Mouse (Mus musculus): ENCODE measurements around the gene Olig2.

Gene Olig2

GRCm38 (mm10) chr16:91269468-91270211, 44.4 kb downstream of the Olig2 start, which contains the start of gene Olig1:
TSS of gene Olig1 (plus strand) at chr16:91269772.
- DNase-seq (ENCODE audit: extremely low read depth, insufficient read length, low spot score): no peak

DNA sequence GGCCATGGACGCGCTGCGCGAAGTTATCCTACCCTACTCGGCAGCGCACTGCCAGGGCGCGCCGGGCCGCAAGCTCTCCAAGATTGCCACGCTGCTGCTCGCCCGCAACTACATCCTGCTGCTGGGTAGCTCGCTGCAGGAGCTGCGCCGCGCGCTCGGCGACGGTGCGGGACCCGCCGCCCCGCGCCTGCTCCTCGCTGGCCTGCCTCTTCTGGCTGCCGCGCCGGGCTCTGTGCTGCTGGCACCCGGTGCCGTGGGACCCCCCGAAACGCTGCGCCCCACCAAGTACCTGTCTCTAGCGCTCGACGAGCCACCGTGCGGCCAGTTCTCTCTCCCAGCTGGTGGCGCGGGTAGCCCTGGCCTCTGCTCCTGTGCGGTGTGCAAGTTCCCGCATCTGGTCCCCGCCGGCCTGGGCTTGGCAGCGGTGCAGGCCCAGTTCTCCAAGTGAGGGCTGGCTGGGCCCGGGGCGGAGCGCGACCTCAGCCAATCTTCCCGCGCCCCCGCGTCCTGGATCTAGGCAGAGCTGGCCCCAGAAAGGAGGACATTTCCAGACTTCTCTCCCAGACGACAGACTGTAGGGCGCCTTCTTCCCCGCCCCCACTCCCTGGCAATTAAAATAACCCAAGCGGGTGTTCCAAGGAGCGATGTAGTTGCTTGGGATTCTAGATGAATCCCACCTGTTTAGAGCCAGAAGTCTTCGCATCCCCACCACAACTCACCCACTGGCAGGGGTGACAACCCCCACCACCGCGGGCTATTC, 45.1 kb downstream of the Olig2 start:
- DNase-seq (ENCODE audit: extremely low read depth, insufficient read length, low spot score): no peak

GRCm38 (mm10) chr16:91270982-91271549, 45.8 kb downstream of the Olig2 start:
- DNase-seq (ENCODE audit: extremely low read depth, insufficient read length, low spot score): no peak

DNA sequence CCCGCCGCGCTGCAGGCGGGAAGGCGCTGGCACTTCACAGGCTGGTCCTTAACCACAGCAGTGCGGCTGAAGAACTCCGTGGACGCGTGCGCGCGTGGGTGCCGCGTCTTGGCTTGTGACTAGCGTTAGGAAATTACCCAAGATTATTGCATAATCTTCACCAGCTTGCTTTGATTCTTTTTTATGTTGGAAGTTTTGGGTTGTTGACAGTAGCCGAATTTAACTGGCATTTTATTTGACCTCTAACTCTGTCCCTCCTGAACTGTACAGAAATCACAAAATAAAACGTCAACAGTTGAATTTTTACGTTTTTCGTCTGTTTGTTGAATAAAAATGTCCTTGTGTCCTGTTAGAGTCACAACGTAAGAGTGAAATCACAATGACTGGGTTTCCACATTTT, 46.4 kb downstream of the Olig2 start:
- no peak for DNase-seq (ENCODE audit: extremely low read depth, insufficient read length, low spot score)

Data from 3134 (cell line).